Mouse (Mus musculus): ENCODE data around the gene Lgals9.

Gene Lgals9

GRCm38 (mm10) chr11:78984483-78985177 lies at the start of gene Lgals9:
Gene Lgals9, minus strand, starts transcription at chr11:78984946.
- in situ Hi-C loops (cut with MboI; ENCODE audit: low pct_unique_long_range_greater_than_20kb in 1 of 2, low sequenced_read_pairs in 2 of 2, unreplicated experiment in 1 of 2) = no loop called here

GRCm38 (mm10) chr11:79033636-79034035 lies 48.9 kb upstream of the Lgals9 start:
- in situ Hi-C loops (cut with MboI; ENCODE audit: low pct_unique_long_range_greater_than_20kb in 1 of 2, low sequenced_read_pairs in 2 of 2, unreplicated experiment in 1 of 2) = loop anchor here (5.0 to 10.0 kb wide), 3 partner anchors 179 to 261 kb away; partner anchors contain the start of gene Gm9964 (in 1 of the 2)

DNA sequence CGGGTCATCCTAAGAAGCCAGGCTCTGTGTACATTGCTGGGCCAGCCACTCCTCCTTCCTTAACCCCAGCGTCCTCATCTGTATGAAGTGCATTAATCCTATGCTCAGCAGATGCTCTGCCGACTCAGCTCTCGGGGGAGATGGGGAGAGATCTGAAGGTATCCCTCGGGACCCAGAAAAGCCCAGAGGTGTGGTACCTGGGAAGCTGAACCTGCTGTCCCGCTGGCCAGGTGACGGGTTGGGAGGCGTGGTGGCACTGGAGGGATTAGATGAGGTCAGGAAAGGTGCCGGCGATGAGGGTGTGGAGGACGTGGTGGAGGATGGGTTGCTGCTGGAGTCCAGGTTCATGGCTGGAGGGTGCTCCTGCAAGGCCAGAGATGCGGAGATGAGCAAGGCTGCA lies 48.3 kb upstream of the Lgals9 start:
- in situ Hi-C loops (cut with MboI; ENCODE audit: low pct_unique_long_range_greater_than_20kb in 1 of 2, low sequenced_read_pairs in 2 of 2, unreplicated experiment in 1 of 2) = loop anchor here (5.0 to 10.0 kb wide), 3 partner anchors 179 to 262 kb away; partner anchors contain the start of gene Gm9964 (in 1 of the 2)

DNA sequence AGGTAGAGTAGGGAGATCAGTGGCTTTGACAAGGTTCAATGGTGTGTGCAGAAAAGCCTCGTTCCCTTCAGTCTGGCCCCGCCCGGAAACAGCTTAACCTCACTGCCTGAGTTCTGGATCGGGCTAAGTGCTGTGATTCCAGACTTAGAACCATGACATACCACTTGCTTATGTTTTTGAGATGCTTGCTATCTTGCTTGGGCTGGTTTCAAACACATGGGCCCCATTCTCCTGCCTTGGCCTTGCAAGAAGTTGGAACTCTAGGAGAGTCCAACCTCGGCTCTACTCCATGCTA lies 46.7 kb upstream of the Lgals9 start:
- in situ Hi-C loops (cut with MboI; ENCODE audit: low pct_unique_long_range_greater_than_20kb in 1 of 2, low sequenced_read_pairs in 2 of 2, unreplicated experiment in 1 of 2) = loop anchor here (5.0 to 10.0 kb wide), 3 partner anchors 181 to 263 kb away; partner anchors contain the start of gene Gm9964 (in 1 of the 2)

- in situ Hi-C loops (cut with MboI; ENCODE audit: low pct_unique_long_range_greater_than_20kb in 1 of 2, low sequenced_read_pairs in 2 of 2, unreplicated experiment in 1 of 2) = loop anchor here (5.0 to 10.0 kb wide), 3 partner anchors 181 to 264 kb away; partner anchors contain the start of gene Gm9964 (in 1 of the 2)
Observed at GRCm38 (mm10) chr11:79030570-79031451, 46.1 kb upstream of the Lgals9 start.

GRCm38 (mm10) chr11:79023751-79024150 lies 39.0 kb upstream of the Lgals9 start:
- in situ Hi-C loops (cut with MboI; ENCODE audit: low pct_unique_long_range_greater_than_20kb in 1 of 2, low sequenced_read_pairs in 2 of 2, unreplicated experiment in 1 of 2) = loop anchor here in 1 of 2 experiments (10.0 kb wide), 1 partner anchor 271 kb away; the partner anchor contains the start of gene Gm9964

DNA sequence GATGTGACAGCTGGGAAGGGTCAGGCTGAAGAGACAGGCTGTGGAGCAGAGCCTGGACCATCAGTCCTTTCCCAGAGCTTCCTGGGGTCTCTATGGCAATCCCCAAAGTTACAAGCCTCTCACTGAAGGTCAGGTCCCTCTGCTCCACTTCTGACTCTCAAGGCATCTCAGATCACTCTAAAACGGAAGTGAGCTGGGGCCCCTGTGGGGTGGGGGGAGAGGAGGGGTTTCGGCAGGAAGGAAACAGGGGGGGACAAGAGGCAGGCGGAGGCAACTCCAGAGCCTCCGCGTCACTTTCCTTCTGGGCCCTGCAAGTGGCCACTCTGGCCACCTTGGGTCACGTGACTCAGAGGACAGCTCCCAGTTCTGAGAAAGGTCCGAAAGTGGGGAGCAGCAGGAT lies 38.6 kb upstream of the Lgals9 start:
- in situ Hi-C loops (cut with MboI; ENCODE audit: low pct_unique_long_range_greater_than_20kb in 1 of 2, low sequenced_read_pairs in 2 of 2, unreplicated experiment in 1 of 2) = loop anchor here in 1 of 2 experiments (10.0 kb wide), 1 partner anchor 271 kb away; the partner anchor contains the start of gene Gm9964

DNA sequence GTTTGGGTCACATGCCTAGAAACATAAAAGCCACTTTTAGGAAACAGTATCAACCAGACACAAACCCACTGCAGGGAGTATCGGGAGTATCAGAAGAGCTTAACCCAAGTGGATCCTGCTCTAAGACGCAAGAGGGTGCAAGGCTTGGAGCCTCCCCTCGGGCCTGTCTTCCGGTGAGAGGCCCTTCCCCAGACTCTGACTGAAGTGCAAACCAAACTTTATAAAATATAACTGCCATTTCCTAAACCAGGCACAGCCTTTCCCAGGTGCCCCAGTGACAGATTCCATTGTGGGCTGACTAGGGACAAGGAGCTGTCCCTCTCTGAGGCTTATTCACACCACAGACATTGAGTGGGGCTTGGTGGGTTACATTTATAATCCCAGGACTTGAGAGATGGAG lies 38.1 kb upstream of the Lgals9 start:
- in situ Hi-C loops (cut with MboI; ENCODE audit: low pct_unique_long_range_greater_than_20kb in 1 of 2, low sequenced_read_pairs in 2 of 2, unreplicated experiment in 1 of 2) = loop anchor here in 1 of 2 experiments (10.0 kb wide), 1 partner anchor 272 kb away; the partner anchor contains the start of gene Gm9964

- in situ Hi-C loops (cut with MboI; ENCODE audit: low pct_unique_long_range_greater_than_20kb in 1 of 2, low sequenced_read_pairs in 2 of 2, unreplicated experiment in 1 of 2) = loop anchor here in 1 of 2 experiments (10.0 kb wide), 1 partner anchor 274 kb away; the partner anchor contains the start of gene Gm9964
Observed at GRCm38 (mm10) chr11:79020535-79021045, 35.8 kb upstream of the Lgals9 start.

GRCm38 (mm10) chr11:79019839-79020534 lies 35.2 kb upstream of the Lgals9 start:
- in situ Hi-C loops (cut with MboI; ENCODE audit: low pct_unique_long_range_greater_than_20kb in 1 of 2, low sequenced_read_pairs in 2 of 2, unreplicated experiment in 1 of 2) = loop anchor here in 1 of 2 experiments (10.0 kb wide), 1 partner anchor 275 kb away; the partner anchor contains the start of gene Gm9964

DNA sequence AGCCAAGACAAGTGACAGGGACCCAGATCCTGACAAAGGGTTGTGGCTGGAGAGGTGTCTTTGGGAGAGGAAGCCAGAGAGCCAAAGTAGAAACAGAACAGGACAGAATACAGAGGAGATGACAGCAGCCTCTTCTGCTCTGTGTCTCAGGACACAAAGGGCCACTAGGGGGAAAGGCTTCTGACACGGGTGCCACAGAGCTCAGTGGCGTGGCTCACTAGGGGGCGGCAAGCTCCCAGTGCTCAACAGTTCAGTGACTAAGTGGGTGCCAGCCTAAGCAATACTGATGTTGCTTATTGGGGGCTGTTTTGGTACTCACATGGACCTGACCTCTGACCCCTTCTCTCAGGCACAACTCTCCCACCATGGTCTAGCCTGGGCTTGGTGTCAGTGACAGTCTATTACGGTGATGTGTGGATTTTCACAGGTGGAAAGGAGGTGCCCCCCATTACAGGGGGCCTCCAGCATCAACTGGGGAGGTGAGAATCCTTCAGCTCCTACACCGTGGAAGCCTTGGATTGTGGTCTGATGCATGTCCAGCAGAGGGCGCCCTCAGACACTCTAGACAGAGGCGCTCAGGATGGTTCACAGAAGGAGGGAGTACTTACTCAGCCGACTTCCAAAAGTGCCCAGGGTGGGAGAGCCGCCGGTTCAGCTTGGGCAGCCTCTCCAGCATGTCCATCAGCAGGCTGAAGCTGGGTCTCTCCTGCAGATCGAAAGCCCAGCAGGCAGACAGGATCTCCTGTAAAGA lies 34.4 kb upstream of the Lgals9 start:
- in situ Hi-C loops (cut with MboI; ENCODE audit: low pct_unique_long_range_greater_than_20kb in 1 of 2, low sequenced_read_pairs in 2 of 2, unreplicated experiment in 1 of 2) = no loop called here

- in situ Hi-C loops (cut with MboI; ENCODE audit: low pct_unique_long_range_greater_than_20kb in 1 of 2, low sequenced_read_pairs in 2 of 2, unreplicated experiment in 1 of 2) = no loop called here
Observed at GRCm38 (mm10) chr11:79017161-79017606, 32.4 kb upstream of the Lgals9 start.

GRCm38 (mm10) chr11:79016236-79016635 lies 31.5 kb upstream of the Lgals9 start:
- in situ Hi-C loops (cut with MboI; ENCODE audit: low pct_unique_long_range_greater_than_20kb in 1 of 2, low sequenced_read_pairs in 2 of 2, unreplicated experiment in 1 of 2) = no loop called here

DNA sequence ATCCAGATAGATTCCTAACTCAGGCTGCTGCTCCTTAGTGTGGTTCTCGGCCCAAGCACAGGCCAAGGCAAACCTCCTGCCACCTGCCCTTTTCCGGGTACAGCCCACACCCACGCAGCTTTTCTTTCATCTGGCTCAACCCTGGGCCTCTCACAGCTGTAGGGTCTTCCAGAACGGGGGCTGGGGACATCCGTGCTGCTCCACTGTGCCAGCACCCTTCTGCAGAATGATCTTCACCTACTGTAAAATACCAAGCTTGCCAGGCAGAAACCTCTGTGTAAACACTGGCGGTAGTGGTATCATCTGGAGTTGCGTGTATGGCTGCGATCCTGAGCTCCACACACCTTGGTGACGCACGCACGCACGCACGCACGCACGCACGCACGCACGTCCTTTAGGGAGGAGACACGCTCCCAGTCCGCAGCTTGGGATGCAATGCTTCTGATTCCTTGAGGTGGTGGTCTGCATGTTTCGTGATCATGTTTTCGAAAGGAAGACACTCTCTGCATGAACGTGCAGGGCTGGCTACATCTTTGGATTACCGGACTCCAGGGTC lies 31.0 kb upstream of the Lgals9 start:
- in situ Hi-C loops (cut with MboI; ENCODE audit: low pct_unique_long_range_greater_than_20kb in 1 of 2, low sequenced_read_pairs in 2 of 2, unreplicated experiment in 1 of 2) = no loop called here

DNA sequence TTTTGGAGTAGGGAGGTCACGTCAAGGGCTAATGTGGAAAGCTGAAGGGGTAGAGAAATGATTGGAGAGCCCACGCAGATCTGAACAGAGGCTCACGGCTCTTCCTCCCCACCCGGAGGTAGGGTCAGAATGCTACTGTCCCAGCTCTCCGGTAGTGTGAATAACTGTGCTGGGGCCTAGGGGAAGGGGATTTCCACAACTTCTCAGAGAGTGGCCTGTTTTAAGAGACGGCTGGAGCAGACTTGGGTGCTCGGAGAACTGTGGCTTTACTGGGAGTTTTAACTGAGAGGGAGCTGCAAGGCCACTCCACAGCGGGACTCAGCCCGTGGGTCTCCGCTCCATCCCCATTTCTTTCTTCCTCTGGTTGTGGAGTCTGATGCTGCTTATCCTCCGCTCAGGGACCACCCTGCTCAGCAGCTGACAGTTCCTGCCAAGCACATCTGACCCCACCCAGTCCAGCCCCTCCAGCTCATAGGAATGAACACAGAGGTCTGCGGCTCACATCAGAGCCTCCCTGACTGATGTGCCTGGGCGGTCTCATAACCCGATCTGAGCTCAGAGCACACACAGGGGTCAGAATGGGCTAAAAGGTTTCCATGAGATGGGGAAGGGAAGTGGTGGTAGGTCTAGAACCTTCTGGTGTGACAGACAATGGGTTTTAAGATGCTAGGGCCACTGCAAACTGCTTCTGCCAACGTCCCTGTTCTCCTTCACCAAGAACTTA lies 30.0 kb upstream of the Lgals9 start:
- in situ Hi-C loops (cut with MboI; ENCODE audit: low pct_unique_long_range_greater_than_20kb in 1 of 2, low sequenced_read_pairs in 2 of 2, unreplicated experiment in 1 of 2) = no loop called here

DNA sequence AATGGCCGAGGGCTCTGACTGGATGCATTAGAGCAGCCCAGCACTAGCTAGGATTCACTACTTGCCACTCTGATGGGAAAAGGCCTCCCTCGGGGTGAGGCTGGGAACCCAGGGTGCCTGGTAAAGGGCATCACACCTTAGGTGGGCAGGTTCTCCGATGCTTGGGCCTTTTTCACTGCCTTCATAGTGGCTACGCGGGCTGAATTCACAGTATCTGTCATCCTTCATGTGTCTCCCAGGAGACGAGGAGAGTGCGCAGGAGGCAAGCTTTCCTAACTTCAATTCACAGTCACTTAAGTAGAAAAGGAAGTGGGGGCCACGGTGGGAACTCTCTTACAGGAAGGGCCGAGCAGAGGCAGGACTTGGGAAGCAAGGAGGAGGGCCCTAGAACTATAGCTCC lies 29.1 kb upstream of the Lgals9 start:
- in situ Hi-C loops (cut with MboI; ENCODE audit: low pct_unique_long_range_greater_than_20kb in 1 of 2, low sequenced_read_pairs in 2 of 2, unreplicated experiment in 1 of 2) = no loop called here

DNA sequence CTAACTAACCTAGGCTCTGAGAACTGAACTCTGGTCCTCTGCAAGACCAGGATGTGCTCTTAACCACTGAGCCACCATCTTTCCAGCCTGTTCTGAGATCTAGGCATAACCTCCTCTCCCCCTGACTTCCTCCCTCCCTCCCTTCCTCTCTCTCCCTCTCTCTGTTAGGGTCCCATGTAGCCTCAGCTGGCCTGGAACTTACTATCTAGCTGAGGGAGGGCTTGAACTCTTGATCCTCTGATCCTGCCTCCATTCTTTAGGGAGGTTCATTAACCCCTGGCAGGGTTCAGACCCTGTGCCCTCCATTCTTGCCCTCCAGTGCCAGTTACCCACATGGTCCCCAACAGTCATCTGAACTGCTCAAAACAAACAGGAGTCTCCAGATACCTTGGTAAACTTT lies 28.3 kb upstream of the Lgals9 start:
- in situ Hi-C loops (cut with MboI; ENCODE audit: low pct_unique_long_range_greater_than_20kb in 1 of 2, low sequenced_read_pairs in 2 of 2, unreplicated experiment in 1 of 2) = no loop called here
